Mouse (Mus musculus) testis, postnatal 10 days (tissue): ENCODE measurements at regions not wholly inside any gene's neighbourhood (a gene's known extent, or its start where the extent isn't known, plus 50 kb on each side); places are given as distances from the start of the nearest gene placed in this dataset.

Source experiments
- DNase-seq: peaks from one replicate; pipeline ENCODE4 v3.0.0; 2021; ENCODE audit warnings: low spot score

DNA sequence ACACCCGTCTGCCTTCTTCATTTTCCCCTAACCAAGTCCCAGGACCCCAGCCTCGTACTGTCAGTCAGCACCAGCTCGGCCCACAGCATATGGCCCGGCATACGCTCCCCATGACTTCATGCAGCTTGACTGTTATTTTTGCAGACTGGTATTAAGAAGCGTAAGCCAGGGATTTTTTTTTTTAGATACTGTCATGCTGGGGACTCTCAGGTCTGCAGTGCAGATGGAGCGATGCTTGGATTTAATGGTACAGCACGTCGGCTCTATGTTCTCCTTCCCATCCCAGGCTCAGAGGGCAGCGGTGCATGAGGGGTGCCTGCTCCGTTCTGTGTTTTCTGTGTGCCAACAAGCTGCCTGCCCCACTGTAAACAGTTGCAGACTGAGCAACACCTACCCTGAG lies 231.4 kb upstream of the Rgma start:
- no peak for DNase-seq

GRCm38 (mm10) chr7:73144846-73145245 lies 230.5 kb upstream of the Rgma start:
- DNase-seq, result no peak

- DNase-seq, result no peak
Measured at GRCm38 (mm10) chr7:73147251-73147650, 228.1 kb upstream of the Rgma start.

GRCm38 (mm10) chr7:73150436-73150835 lies 224.9 kb upstream of the Rgma start:
- no peak for DNase-seq

DNA sequence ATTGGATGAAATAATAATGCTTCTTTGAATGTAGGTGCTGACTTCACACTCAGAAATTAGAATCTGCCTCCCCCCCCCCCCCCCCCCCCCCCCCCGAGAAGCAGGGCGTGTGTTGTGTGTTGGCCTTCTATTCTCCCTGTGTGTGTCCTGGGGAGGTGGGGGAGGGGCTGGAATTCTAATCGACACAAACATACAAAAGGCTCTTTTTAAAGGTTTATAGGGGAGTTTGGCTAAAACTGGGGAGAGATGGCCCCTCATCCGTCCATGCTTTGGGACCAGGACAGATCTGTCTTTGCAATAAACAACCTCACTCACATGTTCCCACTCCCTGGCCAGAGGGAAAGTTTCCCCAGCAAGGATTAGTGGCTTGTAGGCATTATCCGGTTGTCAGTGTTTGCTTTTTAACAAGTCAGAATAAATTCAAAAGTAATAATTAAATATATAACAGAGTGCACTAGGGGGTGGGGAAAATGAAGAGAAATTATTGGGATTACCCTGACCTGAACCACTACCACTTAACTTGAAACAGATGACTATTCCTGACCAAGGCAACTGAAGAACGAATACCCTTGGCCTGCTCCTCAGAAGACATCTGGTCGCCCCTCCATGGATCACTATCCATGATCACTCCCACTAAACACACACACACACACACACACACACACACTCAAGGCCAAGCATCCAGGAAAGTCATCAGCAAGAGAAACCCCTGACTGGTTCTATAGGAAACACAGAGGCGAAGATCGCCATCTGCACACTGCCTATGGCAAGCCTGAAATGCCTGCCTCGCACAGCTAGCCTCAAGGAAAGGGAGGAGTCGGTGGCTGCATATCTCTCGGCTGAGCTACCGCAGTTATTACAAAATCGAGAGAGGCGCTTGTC lies 223.5 kb upstream of the Rgma start:
- no peak for DNase-seq

DNA sequence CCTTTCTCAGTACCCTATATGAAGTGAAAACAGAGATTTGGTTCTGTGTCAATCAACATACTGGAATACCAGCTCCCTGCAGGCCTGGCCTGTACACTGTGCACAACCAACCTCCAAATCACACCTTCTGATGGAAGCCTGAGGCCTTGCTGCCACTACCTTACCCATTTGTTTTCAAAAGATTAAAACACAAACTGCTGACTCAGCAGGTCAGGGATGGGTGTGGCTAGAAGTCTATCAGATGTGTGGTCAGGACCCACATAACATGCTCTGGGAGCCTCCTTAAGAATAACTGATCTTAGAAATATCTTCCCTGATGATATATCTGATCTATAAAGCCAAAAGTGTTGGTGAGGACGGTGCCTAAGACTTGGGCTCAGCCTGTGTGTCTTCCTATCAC lies 221.6 kb upstream of the Rgma start:
- no peak for DNase-seq

DNA sequence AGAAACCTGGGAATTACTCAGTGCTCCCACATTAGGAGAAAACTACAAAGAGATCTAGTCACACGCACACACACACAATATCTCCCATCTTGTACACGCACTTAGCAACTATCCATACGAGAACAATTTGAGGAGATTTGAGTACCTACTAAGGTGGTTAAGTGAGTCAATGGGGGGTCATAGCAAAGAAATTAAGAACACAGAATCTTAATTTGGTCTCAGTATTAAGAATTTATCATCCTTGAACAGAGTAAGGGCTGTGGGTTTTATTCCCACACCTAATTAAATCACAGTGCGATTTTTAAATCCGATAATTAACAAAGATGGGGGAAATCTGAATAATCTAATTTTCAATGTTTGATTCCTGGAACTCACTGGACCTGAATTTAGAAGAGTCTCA lies 216.5 kb upstream of the Rgma start:
- no peak for DNase-seq

DNA sequence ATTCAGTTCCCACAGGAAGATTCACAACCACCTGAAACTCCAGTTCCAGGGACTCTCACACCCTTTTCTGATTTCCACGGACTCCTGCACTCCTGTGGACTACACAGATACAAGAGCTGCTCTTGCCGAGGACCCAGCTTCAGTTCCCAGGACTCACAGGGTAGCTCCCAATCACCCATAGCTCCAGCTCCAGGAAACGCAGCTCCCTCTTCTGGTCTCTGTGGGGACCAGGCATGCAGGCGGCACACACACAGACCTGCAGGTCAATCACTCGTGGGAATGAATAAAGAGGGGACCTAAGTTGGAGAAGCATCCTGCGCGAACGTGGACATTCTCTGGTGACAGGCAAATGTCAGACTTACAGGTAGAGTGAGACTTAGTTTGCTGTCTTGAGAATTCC lies 214.3 kb upstream of the Rgma start:
- DNase-seq, result no peak

GRCm38 (mm10) chr7:73163687-73164086 lies 211.6 kb upstream of the Rgma start:
- no peak for DNase-seq

GRCm38 (mm10) chr7:73165521-73165920 lies 209.8 kb upstream of the Rgma start:
- DNase-seq, result no peak

DNA sequence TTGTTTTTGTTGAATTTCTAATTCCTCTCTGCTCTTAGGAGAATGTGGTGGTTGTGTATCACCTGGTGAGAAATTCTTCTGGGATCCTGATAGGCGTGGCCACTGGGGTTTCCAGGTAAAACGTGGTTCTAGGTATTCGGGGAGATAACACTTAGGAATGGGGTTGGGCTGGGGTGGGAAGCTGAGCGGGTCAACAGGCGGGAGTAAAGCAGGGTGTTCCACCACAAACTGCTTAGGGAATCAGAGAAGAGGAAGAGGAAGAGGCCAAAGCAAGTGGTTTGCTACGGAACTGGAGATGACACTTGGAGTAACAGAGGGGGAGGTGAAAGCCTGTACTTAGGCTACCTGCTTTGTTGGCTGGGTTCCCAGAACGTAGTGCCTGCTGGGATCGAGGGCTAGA lies 205.9 kb upstream of the Rgma start:
- DNase-seq, result no peak

DNA sequence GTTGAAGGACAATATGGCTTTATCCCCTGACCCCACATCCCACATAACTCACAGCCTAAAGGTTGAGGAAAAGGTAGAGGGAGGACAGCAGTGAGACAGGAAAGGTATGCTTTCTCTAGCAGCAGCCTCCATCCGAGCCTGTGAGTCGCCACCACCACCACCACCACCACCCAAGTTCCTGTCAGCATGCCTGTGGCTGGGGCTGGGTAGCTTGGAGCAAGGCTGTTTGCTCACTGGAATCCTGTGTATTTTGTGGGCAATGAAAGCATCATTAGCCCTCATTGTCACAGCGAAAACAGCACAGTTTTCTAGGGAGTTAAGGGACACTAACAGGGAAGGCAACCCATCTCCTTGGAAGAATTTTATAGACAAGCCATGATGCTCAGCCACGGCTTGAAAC lies 202.7 kb upstream of the Rgma start:
- no peak for DNase-seq

DNA sequence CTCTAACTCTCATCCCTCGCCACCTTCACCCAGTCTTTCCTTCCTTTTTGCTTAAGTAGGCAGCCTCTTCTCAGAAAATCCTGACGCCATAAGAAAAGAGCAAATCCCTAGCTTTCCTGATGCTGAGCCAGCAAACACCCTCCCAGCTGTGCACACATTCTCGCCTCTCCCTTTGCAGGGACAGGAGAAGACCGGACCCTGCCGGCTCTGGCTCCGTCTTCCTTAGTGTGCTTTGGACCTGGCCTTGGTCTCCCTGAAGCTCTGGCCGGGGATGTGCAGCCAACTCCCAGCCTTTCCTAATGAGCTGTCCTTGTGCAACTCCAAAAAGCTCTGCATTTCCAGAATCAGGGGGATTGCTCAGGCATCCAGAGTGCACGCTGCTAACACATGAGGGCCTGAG lies 191.5 kb upstream of the Rgma start:
- DNase-seq, result peak; percentile 67

DNA sequence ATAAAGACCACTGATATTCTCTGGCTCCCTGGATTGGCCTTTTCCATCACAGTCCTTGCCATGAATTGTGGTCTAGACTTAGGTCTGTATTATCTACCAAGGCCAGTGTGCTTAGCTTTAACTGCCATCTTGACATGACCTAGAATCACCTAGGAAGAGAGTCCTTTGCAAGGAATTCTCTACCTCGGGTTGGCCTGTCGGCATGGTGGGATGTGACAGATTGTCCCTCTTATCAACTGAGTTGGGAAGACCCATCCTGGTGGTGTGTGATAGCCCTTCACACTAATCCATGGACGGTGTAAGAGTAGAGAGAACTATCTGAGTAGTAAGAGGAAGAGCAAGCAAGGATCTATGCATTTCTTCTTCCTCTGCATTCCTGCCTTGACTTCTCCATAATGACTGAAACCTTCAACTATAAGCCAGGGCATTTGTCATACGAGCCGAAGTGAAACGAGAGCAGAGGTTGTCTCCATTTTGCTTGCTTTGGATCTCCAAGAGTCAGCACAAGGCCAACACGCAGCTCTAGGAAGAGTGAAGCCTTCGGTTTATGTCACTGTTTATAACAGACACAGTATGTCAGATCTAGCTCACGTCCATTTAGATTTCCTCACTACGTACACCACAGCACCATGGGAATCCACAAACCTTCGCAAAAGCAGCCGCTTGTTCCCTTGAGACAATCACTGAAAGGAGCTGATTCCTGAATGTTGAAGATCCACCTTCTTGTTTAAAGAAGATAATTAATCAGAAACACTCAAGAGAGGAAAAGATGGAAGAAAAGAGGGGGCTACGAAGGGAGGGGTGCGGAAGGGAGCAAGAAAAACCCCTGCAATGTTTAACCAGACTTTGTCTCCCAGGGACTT lies 190.9 kb upstream of the Rgma start:
- DNase-seq, result peak; percentile 20

- DNase-seq, result peak; percentile 32
Measured at GRCm38 (mm10) chr7:73185071-73185531, 190.2 kb upstream of the Rgma start.

DNA sequence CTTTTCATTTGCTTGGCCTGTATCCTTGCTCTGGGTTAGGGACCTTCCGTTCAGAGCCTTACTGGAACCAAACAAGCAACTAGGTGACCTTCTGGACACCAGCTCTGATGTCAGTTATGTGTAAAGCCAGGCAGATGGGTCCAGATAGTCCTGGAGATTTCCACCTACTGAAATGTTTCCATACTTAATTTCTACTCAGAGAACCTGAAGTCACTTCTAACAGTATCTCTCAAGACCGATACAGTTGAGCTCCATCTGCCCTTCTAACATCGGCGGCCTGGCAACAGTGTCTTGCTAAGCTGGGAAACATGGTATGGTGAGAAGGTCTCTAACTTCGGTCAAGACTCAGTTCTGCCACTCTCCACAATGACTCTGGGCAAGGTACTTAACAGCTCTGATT lies 189.7 kb upstream of the Rgma start:
- peak; percentile 16 for DNase-seq

GRCm38 (mm10) chr7:73186501-73186900 lies 188.8 kb upstream of the Rgma start:
- DNase-seq, result peak; percentile 19

- DNase-seq, result no peak
Measured at GRCm38 (mm10) chr7:73191388-73192278, 183.7 kb upstream of the Rgma start.

DNA sequence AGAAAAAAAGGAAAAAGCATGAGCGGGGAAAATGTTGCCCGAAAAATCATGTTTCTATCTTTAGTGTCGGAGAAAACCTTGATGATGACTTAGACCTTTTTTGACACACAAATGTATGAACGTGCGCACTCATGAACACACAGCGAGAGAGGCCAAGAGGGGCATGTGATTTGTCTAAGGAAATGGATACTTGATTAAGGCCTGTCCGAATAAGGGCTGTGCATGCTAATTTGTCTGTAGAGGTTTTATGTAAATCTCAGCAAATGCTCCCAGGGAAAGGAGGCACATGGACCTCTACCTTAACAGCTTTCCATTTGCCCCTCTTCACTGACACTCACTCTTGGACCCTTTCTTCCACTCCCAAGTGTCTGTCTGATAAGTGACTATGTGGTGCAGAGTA lies 182.5 kb upstream of the Rgma start:
- DNase-seq, result no peak

DNA sequence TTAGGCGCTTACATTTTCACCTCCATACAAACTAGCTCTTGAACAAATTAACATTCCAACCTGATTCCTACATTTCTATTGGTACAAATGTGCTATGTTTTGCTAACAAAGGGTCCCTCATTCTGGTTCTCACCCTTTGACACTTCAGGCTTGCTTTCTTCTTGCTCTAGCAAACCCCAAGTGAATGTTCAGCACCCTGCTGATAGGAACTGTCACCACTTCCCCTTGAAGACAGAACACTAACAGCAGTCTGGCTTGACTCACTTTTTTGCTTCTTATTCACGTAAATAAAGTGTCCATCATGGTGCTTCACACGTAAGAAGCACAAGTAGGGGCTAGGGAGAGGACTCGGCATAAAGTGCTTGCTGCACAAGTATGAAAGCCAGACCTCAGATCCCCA lies 180.0 kb upstream of the Rgma start:
- DNase-seq, result no peak

- peak; percentile 86 for DNase-seq
Measured at GRCm38 (mm10) chr7:73196851-73197531, 178.3 kb upstream of the Rgma start.
